Mouse (Mus musculus) liver, adult (tissue): ENCODE results near the gene Cipc.

Experiments
- GATA4 ChIP-seq: IDR thresholded peaks from 2 replicates; pipeline ENCODE4 v1.6.1; 2014; ENCODE audit warnings: mild to moderate bottlenecking, low read length; ENCODE audit not compliant: insufficient replicate concordance

Cipc gene

GRCm38 (mm10) chr12:86968468-86969219 is 21.8 kb downstream of the Cipc start:
- TF ChIP-seq GATA4, result no peak

- TF ChIP-seq GATA4, result no peak
These were observed 22.4 kb downstream of the Cipc start for GRCm38 (mm10) chr12:86969220-86969601.

GRCm38 (mm10) chr12:86971089-86971488 is 24.2 kb downstream of the Cipc start:
- TF ChIP-seq GATA4, result no peak

DNA sequence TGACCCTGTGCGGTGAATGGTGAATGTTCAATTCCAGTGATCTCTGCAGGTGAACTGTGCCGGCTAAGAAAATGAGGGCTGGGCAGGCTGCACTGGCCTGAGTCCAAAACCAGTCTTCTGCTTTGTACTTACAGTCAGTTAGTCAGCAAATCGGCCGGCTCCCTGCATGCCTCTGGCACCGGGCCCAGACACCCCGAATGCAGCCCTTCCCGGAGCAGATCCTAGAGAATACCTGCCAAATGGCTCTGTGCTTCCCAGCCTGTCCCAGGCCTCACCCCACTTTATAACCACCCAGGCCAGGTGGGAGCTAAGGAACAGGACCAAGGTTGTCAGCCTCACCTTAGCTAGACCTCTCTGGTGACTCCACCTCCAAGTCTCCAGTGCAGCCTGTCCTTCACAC is 26.4 kb downstream of the Cipc start:
- TF ChIP-seq GATA4, result no peak

DNA sequence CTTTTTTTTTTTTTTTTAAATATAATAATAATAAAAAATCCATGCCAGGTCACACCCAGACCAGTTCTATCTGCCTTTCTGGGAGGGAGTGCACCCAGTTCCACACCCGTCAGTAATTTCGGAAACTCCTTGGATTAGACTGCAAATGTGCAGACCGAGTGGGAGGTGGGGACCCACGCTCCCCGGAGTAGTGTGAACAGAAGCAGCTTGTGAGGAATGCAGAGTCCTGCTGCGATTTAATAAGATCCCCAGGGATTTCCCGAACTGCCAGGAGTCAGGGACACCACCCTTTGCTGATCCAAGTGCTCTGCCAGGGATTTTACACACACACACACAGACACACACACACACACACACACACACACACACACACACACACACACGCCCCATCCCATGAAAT is 26.9 kb downstream of the Cipc start:
- no peak for TF ChIP-seq GATA4

GRCm38 (mm10) chr12:86974387-86975288 is 27.8 kb downstream of the Cipc start:
- no peak for TF ChIP-seq GATA4

GRCm38 (mm10) chr12:86975761-86976160 is 28.9 kb downstream of the Cipc start:
- TF ChIP-seq GATA4, result no peak

DNA sequence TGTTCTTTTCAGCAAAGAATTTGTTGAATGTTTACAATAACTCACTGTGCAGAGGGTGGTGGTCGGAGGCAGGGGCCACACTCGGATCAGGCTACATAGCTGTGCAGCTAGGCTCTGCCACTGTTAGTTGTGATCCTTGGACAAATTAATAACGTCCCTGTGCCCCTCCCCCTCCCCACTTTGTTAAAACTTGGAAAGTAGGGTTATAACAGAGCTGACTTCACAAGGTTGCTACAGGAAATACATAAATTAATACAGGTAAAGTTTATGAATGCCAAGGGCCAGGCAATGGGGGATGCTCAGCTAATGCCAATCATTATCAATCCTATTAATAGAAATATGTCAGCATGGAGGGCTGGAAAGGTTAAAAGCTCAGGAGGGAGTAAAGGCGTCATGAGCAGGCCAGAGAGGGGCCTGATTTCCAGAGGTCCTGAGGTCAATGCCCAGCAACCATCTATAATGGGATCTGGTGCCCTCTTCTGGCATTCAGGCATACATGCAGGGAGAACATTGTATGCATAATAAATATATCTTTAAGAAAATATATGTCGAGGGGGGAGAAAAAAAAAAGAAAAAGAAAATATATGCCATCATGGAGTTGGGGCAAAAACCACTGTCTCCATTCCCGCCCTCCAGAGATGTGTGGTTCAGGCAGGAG is 29.8 kb downstream of the Cipc start:
- TF ChIP-seq GATA4, result no peak

- TF ChIP-seq GATA4, result no peak
These were observed 31.0 kb downstream of the Cipc start for GRCm38 (mm10) chr12:86977833-86978232.

- TF ChIP-seq GATA4, result no peak
These were observed 34.3 kb downstream of the Cipc start for GRCm38 (mm10) chr12:86981180-86981579.

- TF ChIP-seq GATA4, result no peak
These were observed 36.8 kb downstream of the Cipc start for GRCm38 (mm10) chr12:86983470-86984193.

- no peak for TF ChIP-seq GATA4
These were observed 37.3 kb downstream of the Cipc start for GRCm38 (mm10) chr12:86984194-86984555.

DNA sequence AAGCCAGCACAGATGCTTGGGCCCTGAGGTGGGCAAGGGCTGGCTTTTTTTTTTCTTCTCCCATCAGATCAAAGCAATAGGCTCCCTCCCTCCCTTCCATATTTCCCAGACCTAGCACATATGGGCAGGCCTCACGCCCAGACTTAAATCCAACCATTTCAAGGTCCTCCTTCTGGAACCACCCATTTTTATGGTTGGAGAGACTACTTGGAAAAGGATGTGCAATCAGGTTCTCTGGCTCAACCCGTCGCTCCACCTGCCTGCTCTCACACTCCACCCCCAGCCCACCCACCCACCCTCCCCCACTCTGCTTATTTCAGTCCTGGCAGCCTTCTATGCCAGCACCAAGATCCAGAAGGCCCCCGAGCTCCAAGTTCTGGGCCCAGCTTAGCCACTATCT is 39.7 kb downstream of the Cipc start:
- no peak for TF ChIP-seq GATA4

DNA sequence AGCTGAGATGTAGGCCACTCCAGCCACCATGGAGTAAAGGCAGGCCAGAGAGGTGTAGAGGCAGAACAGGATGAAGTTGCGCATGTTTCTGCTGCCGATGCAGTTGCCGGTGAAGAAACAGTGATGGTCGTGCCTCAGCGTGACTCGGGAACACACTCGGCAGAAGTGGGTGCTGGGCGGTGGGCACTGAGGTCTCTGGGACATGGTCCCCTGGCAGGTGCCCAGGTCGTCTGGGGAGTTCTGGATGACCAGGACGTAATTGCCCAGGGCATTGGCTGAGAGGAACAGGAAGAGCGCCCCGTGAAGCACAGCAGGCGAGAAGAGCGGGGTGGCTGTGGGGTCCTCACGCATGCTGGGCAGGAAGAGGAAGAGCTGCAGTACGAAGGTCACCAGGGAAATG is 41.4 kb downstream of the Cipc start:
- TF ChIP-seq GATA4, result no peak

DNA sequence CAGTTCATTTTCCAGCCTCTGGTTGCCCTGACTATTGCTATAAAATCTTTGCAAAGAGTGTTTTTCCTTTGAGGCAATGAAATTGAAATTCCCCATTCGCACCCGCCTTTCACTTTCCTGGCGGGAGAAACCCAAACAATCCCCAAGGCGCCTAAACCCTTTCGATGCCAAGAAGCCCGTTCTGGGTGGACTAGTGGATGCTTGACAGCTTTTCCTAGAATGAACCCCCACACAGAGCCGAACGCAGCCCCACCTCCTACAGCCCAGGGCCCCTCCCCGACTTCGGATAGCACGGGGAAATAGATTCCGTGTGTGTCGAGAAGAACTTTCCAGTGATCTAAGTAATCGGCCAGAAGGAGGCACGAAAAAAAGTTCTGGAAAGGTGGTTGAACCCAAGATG is 42.5 kb downstream of the Cipc start:
- no peak for TF ChIP-seq GATA4
